Mouse (Mus musculus): ENCODE data around the gene Matk.

Matk gene

DNA sequence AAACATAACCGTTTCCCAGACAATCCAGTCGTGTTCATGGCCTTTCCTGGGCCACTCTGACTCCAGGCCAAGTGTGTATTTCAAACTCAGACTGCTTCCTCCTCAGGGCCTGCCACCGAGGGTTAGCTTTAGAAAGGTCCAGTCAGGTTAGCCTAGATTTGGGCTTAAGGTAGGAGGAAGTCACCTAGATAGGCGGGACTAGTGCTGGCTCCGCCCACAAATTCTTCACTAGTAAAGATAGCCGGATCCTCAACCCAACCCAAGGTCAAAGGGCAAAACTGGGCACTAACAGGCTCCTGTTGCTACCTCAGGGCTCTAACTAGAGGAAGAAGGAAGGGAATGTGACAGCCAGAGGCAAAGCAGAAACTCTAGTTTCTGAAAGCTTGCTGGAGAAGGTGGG is 33.9 kb downstream of the Matk start:
- TF ChIP-seq POU5F1 (IDR thresholded peaks at IDR 0.05; ENCODE audit: borderline replicate concordance, low read length) (no peak), CTCF (conservative IDR thresholded peaks at IDR 0.05; ENCODE audit: low read length) (no peak), NANOG (IDR thresholded peaks at IDR 0.05; ENCODE audit: borderline replicate concordance, low read length) (no peak)
- Histone ChIP-seq H3K27me3 (ENCODE audit: insufficient read depth, low read length) (peaks cover 36% of the 10 kb centered on the region), H3K4me1 (replicated peaks; ENCODE audit: low read depth, low read length) (peaks cover 92% of the 10 kb centered on the region), H3K4me3 (replicated peaks; ENCODE audit: low read length) (peak overlapping the region; percentile 80; the same call in 1 of the 2 replicates), H3K36me3 (ENCODE audit: insufficient read depth, low read length) (no peaks in the 10 kb centered on the region), H3K9me3 (ENCODE audit: low read length) (no peaks in the 10 kb centered on the region)

DNA sequence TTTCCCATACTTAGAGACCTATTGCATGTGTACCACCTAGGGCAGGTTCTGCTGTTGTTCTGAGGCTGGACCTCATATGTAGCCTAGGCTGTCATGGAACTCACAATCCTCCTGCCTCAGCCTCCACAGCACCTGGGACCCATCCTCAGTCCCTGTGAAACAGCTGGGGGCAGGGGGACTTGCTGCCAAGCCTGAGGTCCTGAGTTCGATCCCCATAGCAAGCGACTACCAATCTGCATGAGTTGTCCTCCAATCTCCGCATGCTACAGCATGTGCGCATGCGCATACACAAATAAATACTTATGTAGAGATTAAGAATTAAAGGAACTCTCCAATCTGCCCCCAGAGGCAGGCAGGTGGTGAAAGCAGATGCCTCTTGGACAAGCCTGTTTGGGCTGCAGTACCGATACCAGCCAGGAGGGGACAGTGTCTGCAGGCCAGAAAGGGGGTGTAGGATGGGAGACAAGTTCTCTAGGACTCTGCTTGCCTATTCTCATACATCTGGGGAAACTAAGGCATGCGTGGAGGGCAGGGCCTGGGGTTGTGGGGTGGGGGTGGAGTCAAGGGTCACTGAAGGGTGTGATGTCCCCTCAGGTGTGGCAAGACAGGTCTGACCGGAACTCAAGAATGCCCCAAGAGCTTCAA is 34.9 kb downstream of the Matk start:
- Histone ChIP-seq H3K9me3 (ENCODE audit: low read length) (no peaks in the 10 kb centered on the region), H3K4me3 (replicated peaks; ENCODE audit: low read length) (peak overlapping the region; percentile 35), H3K27me3 (ENCODE audit: insufficient read depth, low read length) (peaks cover 36% of the 10 kb centered on the region), H3K4me1 (replicated peaks; ENCODE audit: low read depth, low read length) (peaks cover 94% of the 10 kb centered on the region), H3K36me3 (ENCODE audit: insufficient read depth, low read length) (no peaks in the 10 kb centered on the region)
- TF ChIP-seq CTCF (conservative IDR thresholded peaks at IDR 0.05; ENCODE audit: low read length) (peak; percentile 100), NANOG (IDR thresholded peaks at IDR 0.05; ENCODE audit: borderline replicate concordance, low read length) (no peak)

GRCm38 (mm10) chr10:81288601-81289000 is 35.9 kb downstream of the Matk start:
- peak overlapping the region; percentile 35; the same call in 1 of the 2 replicates for H3K4me3 ChIP-seq (replicated peaks; ENCODE audit: low read length)
- H3K36me3 ChIP-seq (ENCODE audit: insufficient read depth, low read length), result no peaks in the 10 kb centered on the region
- H3K4me1 ChIP-seq (replicated peaks; ENCODE audit: low read depth, low read length), result peaks cover 88% of the 10 kb centered on the region
- H3K9me3 ChIP-seq (ENCODE audit: low read length), result no peaks in the 10 kb centered on the region
- H3K27me3 ChIP-seq (ENCODE audit: insufficient read depth, low read length), result peaks cover 29% of the 10 kb centered on the region
- TF ChIP-seq NANOG (IDR thresholded peaks at IDR 0.05; ENCODE audit: borderline replicate concordance, low read length), result no peak
- peak; percentile 97 for TF ChIP-seq CTCF (conservative IDR thresholded peaks at IDR 0.05; ENCODE audit: low read length)

DNA sequence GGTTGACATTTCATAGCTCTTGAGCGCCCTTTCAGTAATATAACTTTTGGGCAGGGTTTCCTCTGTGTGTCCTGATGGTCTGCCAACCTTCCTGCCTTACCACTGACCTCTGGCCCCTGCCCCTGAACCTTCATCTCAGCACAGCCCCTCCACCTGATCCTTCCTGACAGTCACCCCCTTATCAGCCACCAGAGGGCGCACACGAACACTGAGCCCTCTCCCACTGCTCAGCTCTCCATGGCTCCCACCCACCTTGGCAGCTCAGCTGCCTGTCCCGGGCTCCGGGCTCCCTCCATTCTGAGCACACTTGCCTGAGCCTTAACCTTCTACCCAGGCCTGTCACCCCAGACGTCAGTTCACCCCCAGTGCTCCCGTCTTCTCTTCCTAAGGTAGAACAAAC is 36.5 kb downstream of the Matk start:
- Histone ChIP-seq H3K9me3 (ENCODE audit: low read length) (no peaks in the 10 kb centered on the region), H3K27me3 (ENCODE audit: insufficient read depth, low read length) (peaks cover 25% of the 10 kb centered on the region), H3K36me3 (ENCODE audit: insufficient read depth, low read length) (peaks cover 3% of the 10 kb centered on the region; the same call in 1 of the 2 replicates), H3K4me3 (replicated peaks; ENCODE audit: low read length) (peak overlapping the region; percentile 75; the same call in 1 of the 2 replicates), H3K4me1 (replicated peaks; ENCODE audit: low read depth, low read length) (peaks cover 88% of the 10 kb centered on the region)
- TF ChIP-seq POU5F1 (IDR thresholded peaks at IDR 0.05; ENCODE audit: borderline replicate concordance, low read length), result no peak
- TF ChIP-seq NANOG (IDR thresholded peaks at IDR 0.05; ENCODE audit: borderline replicate concordance, low read length), result no peak
- peak; percentile 72 for TF ChIP-seq CTCF (conservative IDR thresholded peaks at IDR 0.05; ENCODE audit: low read length)

DNA sequence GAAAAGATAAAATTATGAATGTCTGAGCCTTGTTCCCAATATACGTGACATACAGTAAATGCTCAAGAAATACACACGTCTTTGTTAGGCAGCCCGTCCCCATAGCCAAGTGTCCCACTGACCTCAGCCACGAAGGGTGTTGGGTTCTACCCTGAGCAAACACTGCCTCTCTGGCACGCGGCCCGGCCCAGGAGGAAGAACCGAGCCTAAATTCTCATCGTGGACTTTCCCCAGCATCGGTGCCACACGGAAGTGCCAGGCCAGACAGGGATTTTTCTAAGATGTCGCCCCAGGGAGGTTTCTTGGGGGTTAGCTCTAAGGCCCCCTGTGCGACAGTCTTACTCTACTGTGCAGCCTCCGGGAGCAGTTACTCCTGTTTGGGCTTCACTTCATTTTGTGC is 37.1 kb downstream of the Matk start:
- Histone ChIP-seq H3K36me3 (ENCODE audit: insufficient read depth, low read length) (peaks cover 9% of the 10 kb centered on the region; the same call in 1 of the 2 replicates), H3K4me3 (replicated peaks; ENCODE audit: low read length) (peak overlapping the region; percentile 75; the same call in 1 of the 2 replicates), H3K27me3 (ENCODE audit: insufficient read depth, low read length) (peaks cover 20% of the 10 kb centered on the region), H3K4me1 (replicated peaks; ENCODE audit: low read depth, low read length) (peaks cover 88% of the 10 kb centered on the region), H3K9me3 (ENCODE audit: low read length) (no peaks in the 10 kb centered on the region)
- TF ChIP-seq POU5F1 (IDR thresholded peaks at IDR 0.05; ENCODE audit: borderline replicate concordance, low read length) (no peak), CTCF (conservative IDR thresholded peaks at IDR 0.05; ENCODE audit: low read length) (no peak), NANOG (IDR thresholded peaks at IDR 0.05; ENCODE audit: borderline replicate concordance, low read length) (no peak)

GRCm38 (mm10) chr10:81290698-81291460 is 38.1 kb downstream of the Matk start:
- Histone ChIP-seq H3K36me3 (ENCODE audit: insufficient read depth, low read length) (peaks cover 19% of the 10 kb centered on the region), H3K4me1 (replicated peaks; ENCODE audit: low read depth, low read length) (peaks cover 90% of the 10 kb centered on the region), H3K4me3 (replicated peaks; ENCODE audit: low read length) (peak overlapping the region; percentile 75), H3K9me3 (ENCODE audit: low read length) (no peaks in the 10 kb centered on the region), H3K27me3 (ENCODE audit: insufficient read depth, low read length) (peaks cover 14% of the 10 kb centered on the region)
- TF ChIP-seq NANOG (IDR thresholded peaks at IDR 0.05; ENCODE audit: borderline replicate concordance, low read length), result no peak
- no peak for TF ChIP-seq CTCF (conservative IDR thresholded peaks at IDR 0.05; ENCODE audit: low read length)
- no peak for TF ChIP-seq POU5F1 (IDR thresholded peaks at IDR 0.05; ENCODE audit: borderline replicate concordance, low read length)

DNA sequence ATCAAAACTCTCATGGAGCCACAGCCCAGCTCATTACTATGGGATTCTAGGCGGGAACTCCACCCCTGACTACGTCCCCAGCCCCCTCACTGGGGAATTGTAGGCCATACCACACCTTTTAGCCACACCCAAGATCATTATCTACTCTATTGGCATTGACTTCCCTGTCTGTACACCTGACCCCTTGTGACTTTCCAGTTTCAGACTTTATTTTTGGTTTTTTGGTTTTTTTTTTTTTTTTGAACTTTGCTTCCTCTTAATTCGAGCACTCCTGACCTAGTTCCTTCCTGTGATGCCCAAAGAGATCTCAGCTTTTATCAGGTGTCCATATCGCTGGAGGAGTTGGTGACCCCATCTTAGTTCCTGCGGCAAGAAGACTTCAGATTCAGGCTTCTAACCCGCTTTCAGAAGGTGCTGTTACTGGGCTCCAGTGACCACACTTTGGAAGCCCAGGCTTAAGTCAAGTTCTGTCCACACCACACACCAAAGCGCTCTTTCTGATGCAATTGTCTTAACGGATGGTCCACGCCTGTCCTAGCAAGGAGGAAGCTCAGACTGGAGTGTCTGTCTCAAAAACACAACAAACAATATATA is 38.9 kb downstream of the Matk start, which contains the start of gene Tjp3:
Gene Tjp3 (minus strand): TSS at position 71 of the 594 bp plus-strand sequence.
- Histone ChIP-seq H3K4me3 (replicated peaks; ENCODE audit: low read length) (peak within 1 kb of the TSS; percentile 75), H3K27me3 (ENCODE audit: insufficient read depth, low read length) (peaks cover 14% of the 10 kb centered on the region), H3K9me3 (ENCODE audit: low read length) (no peaks in the 10 kb centered on the region), H3K36me3 (ENCODE audit: insufficient read depth, low read length) (peaks cover 27% of the 10 kb centered on the region), H3K4me1 (replicated peaks; ENCODE audit: low read depth, low read length) (peaks cover 90% of the 10 kb centered on the region)
- no peak for TF ChIP-seq CTCF (conservative IDR thresholded peaks at IDR 0.05; ENCODE audit: low read length)
- TF ChIP-seq POU5F1 (IDR thresholded peaks at IDR 0.05; ENCODE audit: borderline replicate concordance, low read length), result no peak
- no peak for TF ChIP-seq NANOG (IDR thresholded peaks at IDR 0.05; ENCODE audit: borderline replicate concordance, low read length)
